ENCODE assay signal across 8 mouse cellular contexts in genomic region chr4:58911831-58912628, GRCm38 (mm10). TPM values are rescaled to one million over a fixed set of nuclear protein-coding genes. Genes with fewer than 3 reads are reported as not detected.
DNase-seq lines count a peak whose midpoint lies in the region; ATAC-seq and TF ChIP-seq lines count a peak whose summit lies in the region.

No protein-coding gene starts in this region.

- H3K4me3 ChIP-seq in forebrain, embryonic 10.5 days, result peak overlapping the region; percentile 94
- H3K4me3 ChIP-seq in heart, embryonic 13.5 days, result peak overlapping the region; percentile 95
- peak overlapping the region; percentile 89 for H3K4me3 ChIP-seq in neural tube, embryonic 13.5 days
- peak overlapping the region; percentile 95 for H3K4me3 ChIP-seq in testis, adult 2 months (ENCODE audit: control insufficient read depth, low read depth, low read length)

- peaks cover 5% of the 10 kb centered on the region; the same call in 1 of the 2 replicates for H3K27me3 ChIP-seq in forebrain, embryonic 10.5 days (ENCODE audit: poor library complexity, severe bottlenecking)
- no peaks in the 10 kb centered on the region for H3K27me3 ChIP-seq in heart, embryonic 13.5 days (replicated peaks)
- H3K27me3 ChIP-seq in neural tube, embryonic 13.5 days, result no peaks in the 10 kb centered on the region
- no peaks in the 10 kb centered on the region for H3K27me3 ChIP-seq in testis, adult 2 months (ENCODE audit: control insufficient read depth, insufficient read depth, low read length)

- DNase-seq in CD8-positive naive resting alpha-beta T cell, adult 2 months (ENCODE audit: low read depth in 2 of 2, low spot score in 2 of 2), result peak; percentile 28 to 36
- DNase-seq in adrenal gland, postnatal 4 days (ENCODE audit: low spot score in 2 of 2), result peak; percentile 20 to 47
- DNase-seq in forebrain, embryonic 10.5 days (ENCODE audit: extremely low spot score, low spot score), result peak; percentile 69
- DNase-seq in kidney, postnatal 36 days, result peak; percentile 51 to 75
- DNase-seq in lung, adult 18-20 months, result peak; percentile 50 to 56

- no peaks in the 10 kb centered on the region; the same call in 1 of the 2 replicates for H3K9me3 ChIP-seq in forebrain, embryonic 10.5 days
- no peaks in the 10 kb centered on the region for H3K9me3 ChIP-seq in heart, embryonic 13.5 days
- H3K9me3 ChIP-seq in neural tube, embryonic 13.5 days, result no peaks in the 10 kb centered on the region

- peak overlapping the region; percentile 98 for H3K9ac ChIP-seq in heart, embryonic 13.5 days
- H3K9ac ChIP-seq in neural tube, embryonic 13.5 days, result peak overlapping the region; percentile 97

- H3K27ac ChIP-seq in forebrain, embryonic 10.5 days, result peak overlapping the region; percentile 99
- H3K27ac ChIP-seq in heart, embryonic 13.5 days (replicated peaks), result peak overlapping the region; percentile 98
- H3K27ac ChIP-seq in neural tube, embryonic 13.5 days (replicated peaks), result peak overlapping the region; percentile 97
- H3K27ac ChIP-seq in testis, adult 2 months (ENCODE audit: control insufficient read depth, insufficient read depth, low read depth, low read length), result peak overlapping the region; percentile 96

- peak; percentile 62 for ATAC-seq in heart, embryonic 13.5 days (ENCODE audit: extremely low read depth, insufficient number of reproducible peaks, low FRiP score, low TSS enrichment)
- peak; percentile 88 for ATAC-seq in neural tube, embryonic 13.5 days (ENCODE audit: low read depth)

- TF ChIP-seq CTCF in testis, adult 2 months (IDR thresholded peaks at IDR 0.05; ENCODE audit: control insufficient read depth, insufficient read depth, insufficient replicate concordance, low read depth, low read length), result no peak

- peak; percentile 26; the same call in 1 of the 2 replicates for TF ChIP-seq POLR2A in testis, adult 2 months (IDR thresholded peaks at IDR 0.05; ENCODE audit: control insufficient read depth, low read depth, low read length)

- H3K4me2 ChIP-seq in heart, embryonic 13.5 days, result peak overlapping the region; percentile 83
- H3K4me2 ChIP-seq in neural tube, embryonic 13.5 days, result peak overlapping the region; percentile 67

- H3K4me1 ChIP-seq in forebrain, embryonic 10.5 days, result peaks cover 26% of the 10 kb centered on the region
- peaks cover 28% of the 10 kb centered on the region for H3K4me1 ChIP-seq in heart, embryonic 13.5 days
- H3K4me1 ChIP-seq in neural tube, embryonic 13.5 days (replicated peaks), result peaks cover 19% of the 10 kb centered on the region
- peaks cover 10% of the 10 kb centered on the region for H3K4me1 ChIP-seq in testis, adult 2 months (ENCODE audit: control insufficient read depth, insufficient read depth, low read length)

- under 1% methylated on average over 113 of the region's 126 CpGs for WGBS in forebrain, embryonic 10.5 days
- under 1% methylated on average over 95 of the region's 126 CpGs for WGBS in heart, embryonic 13.5 days
- WGBS in neural tube, embryonic 13.5 days, result under 1% methylated on average over 93 of the region's 126 CpGs

- no peaks in the 10 kb centered on the region for H3K36me3 ChIP-seq in forebrain, embryonic 10.5 days (replicated peaks)
- no peaks in the 10 kb centered on the region for H3K36me3 ChIP-seq in heart, embryonic 13.5 days
- H3K36me3 ChIP-seq in neural tube, embryonic 13.5 days, result no peaks in the 10 kb centered on the region
- no peaks in the 10 kb centered on the region for H3K36me3 ChIP-seq in testis, adult 2 months (ENCODE audit: control insufficient read depth, insufficient read depth, low read length)

RNA-seq across cellular contexts. Expression of gene Ecpas, which starts 0.5 kb away (rescaled TPM):
- total RNA-seq in adrenal gland, postnatal 4 days (2021), result 100 to 1,000 TPM; 144 to 150 TPM
- 32.6 and 33.9 TPM in 2 replicates for polyA plus RNA-seq in forebrain, embryonic 10.5 days (2016; fragmentation: Nextera tagmentation; extraction: Ambion mirVana)
- polyA plus RNA-seq in heart, embryonic 13.5 days (2015; fragmentation: Nextera tagmentation; extraction: Ambion mirVana), result 19.1 and 20.8 TPM in 2 replicates
- polyA plus RNA-seq in neural tube, embryonic 13.5 days (2015; fragmentation: Nextera tagmentation; extraction: Ambion mirVana), result 27.0 and 30.8 TPM in 2 replicates
- 8.8 and 10.2 TPM in 2 replicates for polyA plus RNA-seq in testis, adult 2 months (2012; rRNA removed)

RNA-seq across cellular contexts. Expression of gene Zkscan16, which starts 31.4 kb away (rescaled TPM):
- 1 to 10 TPM; 3.1 to 4.3 TPM for total RNA-seq in adrenal gland, postnatal 4 days (2021)
- polyA plus RNA-seq in forebrain, embryonic 10.5 days (2016; fragmentation: Nextera tagmentation; extraction: Ambion mirVana), result 1.2 and 1.5 TPM in 2 replicates
- polyA plus RNA-seq in heart, embryonic 13.5 days (2015; fragmentation: Nextera tagmentation; extraction: Ambion mirVana), result 0.18 and 0.35 TPM in 2 replicates
- 0.44 and 0.47 TPM in 2 replicates for polyA plus RNA-seq in neural tube, embryonic 13.5 days (2015; fragmentation: Nextera tagmentation; extraction: Ambion mirVana)
- polyA plus RNA-seq in testis, adult 2 months (2012; rRNA removed), result 0.48 and 0.49 TPM in 2 replicates

Comparison
In these comparisons a context has a peak if more than half of its experiments do, and no peak if none do; other contexts are left out.
1. Peak in every context shown above with its lines: DNase-seq, ATAC-seq, H3K4me3 ChIP-seq and H3K27ac ChIP-seq.